Mouse (Mus musculus): ENCODE data around the gene Samd4b.

DNA sequence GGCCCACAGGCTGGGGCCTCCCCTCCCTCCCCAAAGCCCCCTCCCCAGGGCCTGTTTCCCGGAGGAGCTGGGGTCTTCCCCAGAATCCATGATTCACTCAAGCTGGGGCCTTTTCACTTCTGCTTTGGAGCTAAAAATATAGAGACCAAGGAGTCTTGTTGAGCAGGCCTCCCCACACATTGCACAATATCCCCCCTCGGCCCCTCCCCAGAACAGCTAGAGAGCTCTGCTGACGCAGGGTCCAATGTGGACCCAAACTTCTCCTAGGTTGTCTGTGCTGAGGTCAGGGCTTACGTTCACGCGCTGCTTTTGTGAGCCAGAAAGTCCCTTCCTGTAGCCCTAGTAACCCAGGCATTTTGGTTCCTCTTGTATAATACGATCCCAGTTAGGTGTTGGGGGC is 211.9 kb downstream of the Samd4b start:
- no peak for TF ChIP-seq CTCF (IDR thresholded peaks at IDR 0.05; ENCODE audit: low read depth)
- TF ChIP-seq EP300 (IDR thresholded peaks at IDR 0.05; ENCODE audit: low read depth): no peak
